Mouse (Mus musculus) layer of hippocampus, postnatal 25 days (tissue): ENCODE data around the gene Bmp8b. TPM values are rescaled to one million over a fixed set of nuclear protein-coding genes. Genes with fewer than 3 reads are reported as not detected.
A peak's percentile ranks its signal among the peaks of the same experiment; 100 is the strongest.
"Not testable (repeated sequence)": the region's sequence is repeated elsewhere in the genome, so short reads cannot be mapped to it uniquely, and the experiment has no call there.

Experiments used
- DNase-seq, 2 experiments: peaks; one replicate each; pipeline ENCODE4 v3.0.0; 2022; ENCODE audit warnings: mixed read lengths in 2 of 2, low spot score in 1 of 2; ENCODE audit errors: extremely low spot score in 1 of 2
- total RNA-seq, 2 experiments: library from RNA; stranded (reverse); gene quantifications; 2 replicates each; pipeline ENCODE4 v1.2.3; 2021

Gene Bmp8b
- total RNA-seq: under 1 TPM; 0.22 to 0.45 TPM

- no peak for DNase-seq
Measured at GRCm38 (mm10) chr4:123104651-123105450, at the start of gene Bmp8b. Gene Bmp8b (plus strand): TSS chr4:123105165.

- DNase-seq: no peak
Measured at GRCm38 (mm10) chr4:123056560-123057109, 48.3 kb upstream of the Bmp8b start.

- no peak for DNase-seq
Measured at GRCm38 (mm10) chr4:123057957-123058356, 47.0 kb upstream of the Bmp8b start.

- no peak for DNase-seq
Measured at GRCm38 (mm10) chr4:123061744-123062143, 43.2 kb upstream of the Bmp8b start.

- no peak for DNase-seq
Measured at GRCm38 (mm10) chr4:123068646-123069045, 36.3 kb upstream of the Bmp8b start.

GRCm38 (mm10) chr4:123071266-123071966 lies 33.5 kb upstream of the Bmp8b start:
- peak in 1 of 2 experiments; percentile 39 for DNase-seq

GRCm38 (mm10) chr4:123076928-123077327 lies 28.0 kb upstream of the Bmp8b start:
- DNase-seq: no peak

- DNase-seq: no peak
Measured at GRCm38 (mm10) chr4:123078231-123078630, 26.7 kb upstream of the Bmp8b start.

- no peak for DNase-seq
Measured at GRCm38 (mm10) chr4:123080791-123081190, 24.2 kb upstream of the Bmp8b start.

- DNase-seq: peak; percentile 43 to 65
Measured at GRCm38 (mm10) chr4:123082283-123083163, 22.4 kb upstream of the Bmp8b start.

GRCm38 (mm10) chr4:123083323-123083902 lies 21.6 kb upstream of the Bmp8b start:
- no peak for DNase-seq

GRCm38 (mm10) chr4:123085290-123085689 lies 19.7 kb upstream of the Bmp8b start:
- no peak for DNase-seq

GRCm38 (mm10) chr4:123086381-123086780 lies 18.6 kb upstream of the Bmp8b start:
- DNase-seq: no peak

- DNase-seq: no peak
Measured at GRCm38 (mm10) chr4:123092621-123093020, 12.3 kb upstream of the Bmp8b start.

- DNase-seq: no peak
Measured at GRCm38 (mm10) chr4:123093064-123093776, 11.7 kb upstream of the Bmp8b start.

GRCm38 (mm10) chr4:123093869-123094268 lies 11.1 kb upstream of the Bmp8b start:
- DNase-seq: no peak

GRCm38 (mm10) chr4:123105451-123105790 lies 456 bp downstream of the Bmp8b start:
- no peak for DNase-seq

GRCm38 (mm10) chr4:123105929-123106328 lies 964 bp downstream of the Bmp8b start:
- not testable (repeated sequence) for DNase-seq

- DNase-seq: no peak
Measured at GRCm38 (mm10) chr4:123106864-123107263, 1.9 kb downstream of the Bmp8b start.

GRCm38 (mm10) chr4:123108056-123108455 lies 3.1 kb downstream of the Bmp8b start:
- no peak for DNase-seq
